Mouse (Mus musculus) CH12.LX (cell line): ENCODE data around the gene Nphs2. TPM values are rescaled to one million over a fixed set of nuclear protein-coding genes. Genes with fewer than 3 reads are reported as not detected.

Source experiments
- DNase-seq: peaks from one replicate; pipeline ENCODE4 v3.0.0-alpha.2; 2013; ENCODE audit errors: extremely low read depth
- H3K27ac ChIP-seq: 2 replicates; pipeline ENCODE4 v1.5.1; 2012; ENCODE audit warnings: low read depth, mild to moderate bottlenecking, control low read depth, moderate library complexity; ENCODE audit not compliant: insufficient read depth
- H3K27me3 ChIP-seq: replicated peaks from 2 replicates; pipeline ENCODE3; 2012; ENCODE audit warnings: inconsistent platforms
- H3K36me3 ChIP-seq, 2 experiments: replicated peaks in 1 of 2; 2 replicates each; pipeline versions ENCODE3 to v1.6.1; 2012; ENCODE audit warnings: inconsistent platforms in 1 of 2, low read length in 1 of 2, mild to moderate bottlenecking in 1 of 2, mixed read lengths in 1 of 2, moderate library complexity in 1 of 2; ENCODE audit not compliant: control insufficient read depth in 1 of 2, insufficient read depth in 1 of 2
- H3K4me1 ChIP-seq, 2 experiments: 2 replicates each; pipeline ENCODE4 v1.6.1; 2012; ENCODE audit warnings: inconsistent platforms in 1 of 2, moderate library complexity in 1 of 2; ENCODE audit not compliant: insufficient read depth in 2 of 2, control insufficient read depth in 1 of 2
- H3K4me2 ChIP-seq: 2 replicates; pipeline ENCODE4 v1.6.1; 2012; ENCODE audit warnings: low read depth, mild to moderate bottlenecking, control low read depth; ENCODE audit not compliant: poor library complexity, insufficient read depth, severe bottlenecking
- H3K4me3 ChIP-seq, 3 experiments: fragments of 150-350 bp in 1 of 3; sonication (generic) in 1 of 3; replicated peaks in 1 of 3; 2 replicates each; pipeline versions ENCODE3 to v1.5.1; 2011 to 2012; ENCODE audit warnings: low read depth in 2 of 3, low read length in 2 of 3, mild to moderate bottlenecking in 2 of 3, moderate library complexity in 2 of 3, control low read depth in 1 of 3, improper control_type of control experiment in 1 of 3, inconsistent platforms in 1 of 3, mixed read lengths in 1 of 3; ENCODE audit not compliant: poor library complexity in 1 of 3
- H3K79me2 ChIP-seq: replicated peaks from 2 replicates; pipeline ENCODE4 v1.6.1; 2012; ENCODE audit warnings: mild to moderate bottlenecking, moderate library complexity; ENCODE audit not compliant: control insufficient read depth, poor library complexity, insufficient read depth, severe bottlenecking; ENCODE audit errors: extremely low read depth
- H3K9ac ChIP-seq: 2 replicates; pipeline ENCODE4 v1.6.1; 2012; ENCODE audit warnings: low read depth, mild to moderate bottlenecking, control low read depth, moderate library complexity; ENCODE audit not compliant: insufficient read depth
- H3K9me3 ChIP-seq: replicated peaks from 2 replicates; pipeline ENCODE3; 2012; ENCODE audit warnings: low read length, inconsistent platforms, mixed read lengths
- BHLHE40 ChIP-seq: IDR thresholded peaks from 2 replicates; pipeline ENCODE4 v1.6.1; 2011; ENCODE audit warnings: mild to moderate bottlenecking, low read depth, low read length, improper control_type of control experiment
- CTCF ChIP-seq, 2 experiments: IDR thresholded peaks in 1 of 2; conservative IDR thresholded peaks in 1 of 2; 2 replicates each; pipeline ENCODE4 v1.5.1; 2011 to 2012; ENCODE audit warnings: low read depth in 2 of 2, low read length in 2 of 2, improper control_type of control experiment in 1 of 2, inconsistent platforms in 1 of 2, mild to moderate bottlenecking in 1 of 2, moderate library complexity in 1 of 2
- ELF1 ChIP-seq: IDR thresholded peaks from 2 replicates; pipeline ENCODE4 v1.6.1; 2014; ENCODE audit warnings: low read depth, mild to moderate bottlenecking, inconsistent platforms, low read length, improper control_type of control experiment
- ETS1 ChIP-seq: conservative IDR thresholded peaks from 2 replicates; pipeline ENCODE4 v1.6.1; 2012; ENCODE audit warnings: low read depth, mild to moderate bottlenecking, inconsistent platforms, low read length, improper control_type of control experiment, moderate library complexity
- JUN ChIP-seq: IDR thresholded peaks from 2 replicates; pipeline ENCODE4 v1.6.1; 2011; ENCODE audit warnings: low read depth, mild to moderate bottlenecking, low read length, improper control_type of control experiment, moderate library complexity; ENCODE audit not compliant: insufficient read depth
- JUND ChIP-seq: conservative IDR thresholded peaks from 2 replicates; pipeline ENCODE4 v1.6.1; 2011; ENCODE audit warnings: low read depth, low read length, improper control_type of control experiment
- MAZ ChIP-seq: IDR thresholded peaks from 2 replicates; pipeline ENCODE4 v1.6.1; 2012; ENCODE audit warnings: low read depth, mild to moderate bottlenecking, inconsistent platforms, low read length, improper control_type of control experiment, moderate library complexity
- MXI1 ChIP-seq: IDR thresholded peaks from 2 replicates; pipeline ENCODE4 v1.6.1; 2011; ENCODE audit warnings: mild to moderate bottlenecking, low read depth, low read length, improper control_type of control experiment
- PAX5 ChIP-seq: IDR thresholded peaks from 2 replicates; pipeline ENCODE4 v1.6.1; 2012; ENCODE audit warnings: low read length, inconsistent platforms, mixed read lengths
- POLR2A ChIP-seq: IDR thresholded peaks from 2 replicates; pipeline ENCODE4 v1.6.1; 2011; ENCODE audit warnings: low read depth, mild to moderate bottlenecking, improper control_type of control experiment, low read length
- RCOR1 ChIP-seq: conservative IDR thresholded peaks from 2 replicates; pipeline ENCODE4 v1.6.1; 2012; ENCODE audit warnings: low read depth, mild to moderate bottlenecking, inconsistent platforms, low read length, improper control_type of control experiment
- SMC3 ChIP-seq: IDR thresholded peaks from 2 replicates; pipeline ENCODE4 v1.6.1; 2011; ENCODE audit warnings: low read depth, low read length, improper control_type of control experiment
- UBTF ChIP-seq: IDR thresholded peaks from 2 replicates; pipeline ENCODE4 v1.6.1; 2012; ENCODE audit warnings: low read depth, mild to moderate bottlenecking, inconsistent platforms, low read length, improper control_type of control experiment, moderate library complexity
- USF1 ChIP-seq: IDR thresholded peaks from 2 replicates; pipeline ENCODE4 v1.6.1; 2014; ENCODE audit warnings: low read depth, mild to moderate bottlenecking, inconsistent platforms, low read length, improper control_type of control experiment
- USF2 ChIP-seq: conservative IDR thresholded peaks from 2 replicates; pipeline ENCODE4 v1.6.1; 2011; ENCODE audit warnings: low read depth, low read length, improper control_type of control experiment
- ZC3H11A ChIP-seq: IDR thresholded peaks from 2 replicates; pipeline ENCODE4 v1.6.1; 2012; ENCODE audit warnings: low read depth, mild to moderate bottlenecking, inconsistent platforms, low read length, improper control_type of control experiment
- ZMIZ1 ChIP-seq: IDR thresholded peaks from 2 replicates; pipeline ENCODE4 v1.6.1; 2012; ENCODE audit warnings: low read depth, mild to moderate bottlenecking, inconsistent platforms, low read length, improper control_type of control experiment
- dilution Hi-C: fragments of 300-500 bp; cut with MboI; formaldehyde crosslinking; loops from 2 replicates; pipeline ENCODE4 v1.14.3; 2020; ENCODE audit warnings: low sequenced_read_pairs; ENCODE audit not compliant: extremely low pct_unique_long_range_greater_than_20kb, extremely low pct_ligation_motif_present
- in situ Hi-C: fragments of 300-500 bp; cut with MboI; formaldehyde crosslinking; loops from 3 replicates; pipeline ENCODE4 v1.14.3; 2019; ENCODE audit warnings: low sequenced_read_pairs, low pct_ligation_motif_present, low pct_unique_long_range_greater_than_20kb, mixed read lengths
- polyA plus RNA-seq: library from polyadenylated mRNA; unstranded; fragments of >175 nt; gene quantifications from 2 replicates; pipeline ENCODE4 v1.2.1, GENCODE M21; 2012; ENCODE audit warnings: low read depth; ENCODE audit not compliant: insufficient read length
- total RNA-seq, 2 experiments: library from RNA; depleted of rRNA; stranded (reverse); fragments of 300-350 nt in 1 of 2; fragments of >200 nt in 1 of 2; gene quantifications; 2 replicates each; pipeline ENCODE4 v1.2.3; 2012 to 2014

Gene Nphs2
- total and polyA plus RNA-seq, 3 experiments: not detected

DNA sequence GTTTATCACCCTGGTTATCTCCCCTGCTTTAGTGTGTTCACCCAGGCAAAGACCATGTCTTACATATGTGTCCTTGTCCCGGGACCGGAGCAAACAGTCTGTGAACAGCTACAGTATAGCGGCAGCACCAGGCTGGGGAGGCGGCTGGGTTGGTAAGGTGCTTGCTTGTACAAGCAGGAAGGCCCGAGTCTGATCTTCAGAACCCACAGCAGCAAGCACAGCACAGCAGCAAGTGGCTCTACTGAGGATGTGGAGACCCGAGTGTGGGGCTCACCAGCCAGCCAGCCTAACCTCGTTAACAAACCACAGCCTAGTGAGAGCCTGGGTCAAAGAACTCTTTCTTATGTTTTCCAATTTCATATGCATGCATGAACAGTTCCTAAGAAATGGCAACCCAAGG, 30.4 kb upstream of the Nphs2 start:
- H3K9ac ChIP-seq: no peak overlapping the region
- no peaks in the 10 kb centered on the region for H3K36me3 ChIP-seq
- no peak overlapping the region for H3K27ac ChIP-seq
- DNase-seq: no peak
- no peaks in the 10 kb centered on the region for H3K79me2 ChIP-seq
- dilution Hi-C loops (no loop called here), in situ Hi-C loops (no loop called here)
- no peaks in the 10 kb centered on the region for H3K27me3 ChIP-seq
- no peak for TF ChIP-seq ELF1
- TF ChIP-seq ETS1: no peak
- no peak for TF ChIP-seq CTCF (conservative IDR thresholded peaks at IDR 0.05 in 1 of 2, IDR thresholded peaks at IDR 0.05 in 1 of 2; ENCODE audit: low read depth in 2 of 2, low read length in 2 of 2)
- TF ChIP-seq JUN: no peak
- no peak for TF ChIP-seq SMC3
- TF ChIP-seq BHLHE40: no peak
- TF ChIP-seq ZC3H11A: no peak
- TF ChIP-seq UBTF: no peak
- no peak for TF ChIP-seq JUND
- no peak for TF ChIP-seq ZMIZ1
- TF ChIP-seq PAX5: no peak
- no peak for TF ChIP-seq USF2
- H3K4me2 ChIP-seq: no peak overlapping the region
- no peaks in the 10 kb centered on the region for H3K4me1 ChIP-seq
- H3K4me3 ChIP-seq: no peak overlapping the region
- no peaks in the 10 kb centered on the region for H3K9me3 ChIP-seq

DNA sequence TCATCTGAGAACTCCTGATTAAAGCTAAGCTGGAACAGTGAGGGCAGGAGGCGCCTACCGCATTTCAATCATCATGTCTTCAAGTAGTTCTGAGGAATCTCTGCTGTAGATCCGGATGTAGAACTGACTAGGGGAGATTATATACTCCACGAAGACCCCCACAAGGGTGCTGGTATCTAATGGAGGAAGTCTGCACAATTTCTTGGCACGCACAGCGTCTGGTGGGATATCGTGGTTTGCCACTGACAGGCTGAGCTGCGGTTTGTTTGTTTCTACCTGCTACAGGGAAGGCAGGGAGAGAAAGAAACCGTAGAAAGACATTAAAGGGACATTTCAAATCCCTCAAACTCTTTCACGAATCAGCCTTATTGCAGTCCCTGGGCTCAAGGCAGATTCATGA, 26.3 kb upstream of the Nphs2 start:
- Histone ChIP-seq H3K9me3 (no peaks in the 10 kb centered on the region), H3K4me1 (no peaks in the 10 kb centered on the region), H3K36me3 (no peaks in the 10 kb centered on the region), H3K27me3 (no peaks in the 10 kb centered on the region), H3K79me2 (no peaks in the 10 kb centered on the region), H3K9ac (no peak overlapping the region), H3K4me2 (no peak overlapping the region), H3K27ac (no peak overlapping the region), H3K4me3 (no peak overlapping the region)
- no peak for DNase-seq
- dilution Hi-C loops (no loop called here), in situ Hi-C loops (no loop called here)
- no peak for TF ChIP-seq RCOR1
- no peak for TF ChIP-seq JUND
- TF ChIP-seq USF1: no peak
- no peak for TF ChIP-seq ETS1
- no peak for TF ChIP-seq MAZ
- no peak for TF ChIP-seq POLR2A
- TF ChIP-seq MXI1: no peak
